Mouse (Mus musculus) natural killer cell, adult 2 months (primary cell): Measurements from ENCODE around the gene Hba-x.
"Not testable (repeated sequence)": the region's sequence is repeated elsewhere in the genome, so short reads cannot be mapped to it uniquely, and the experiment has no call there.

Experiments
- DNase-seq, 2 experiments: peaks; one replicate each; pipeline ENCODE4 v3.0.0; 2022; ENCODE audit warnings: low spot score in 2 of 2

Hba-x gene

GRCm38 (mm10) chr11:32250880-32251763 is 25.1 kb upstream of the Hba-x start:
- no peak for DNase-seq

- DNase-seq, result no peak
Observed at GRCm38 (mm10) chr11:32253121-32253520, 23.1 kb upstream of the Hba-x start.

- no peak for DNase-seq
Observed at GRCm38 (mm10) chr11:32256146-32256545, 20.1 kb upstream of the Hba-x start.

- DNase-seq, result no peak
Observed at GRCm38 (mm10) chr11:32256566-32256965, 19.6 kb upstream of the Hba-x start.

DNA sequence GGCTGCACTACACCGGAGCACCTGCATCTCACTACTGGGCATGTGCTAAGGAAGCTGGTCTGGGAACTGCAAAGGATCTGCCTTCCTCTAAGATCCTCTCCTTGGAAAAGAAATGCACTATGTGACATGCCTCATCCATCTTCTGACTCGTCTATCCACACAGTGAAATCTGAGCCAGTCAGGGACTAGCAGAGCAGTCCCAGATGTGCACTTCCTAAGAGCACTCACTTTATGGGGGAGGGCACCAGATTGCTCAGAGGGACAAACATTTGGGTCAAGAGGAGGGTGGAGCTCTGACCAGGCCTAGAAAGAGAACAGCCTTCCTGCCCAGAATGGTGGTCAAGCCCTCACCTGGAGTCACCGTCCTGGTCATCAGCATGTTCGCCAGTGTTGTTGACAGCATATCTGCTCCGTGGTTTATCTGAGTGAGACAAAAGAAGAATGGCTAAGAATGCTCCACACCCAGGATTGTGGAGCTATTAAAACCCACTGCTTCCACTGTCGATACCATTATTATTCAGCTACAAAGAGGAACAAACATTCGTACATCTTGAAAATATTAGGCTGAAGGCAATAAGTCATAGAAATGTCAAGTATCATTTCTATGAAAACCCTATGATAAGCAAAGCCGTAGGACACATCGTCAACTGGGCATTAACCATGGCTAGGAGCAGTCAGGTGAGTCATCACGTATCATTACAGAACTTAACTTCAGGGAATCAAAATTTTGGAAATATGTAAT is 13.4 kb upstream of the Hba-x start:
- no peak for DNase-seq

- DNase-seq, result no peak
Observed at GRCm38 (mm10) chr11:32265117-32265738, 11.0 kb upstream of the Hba-x start.

- DNase-seq, result no peak
Observed at GRCm38 (mm10) chr11:32266194-32266593, 10.0 kb upstream of the Hba-x start.

DNA sequence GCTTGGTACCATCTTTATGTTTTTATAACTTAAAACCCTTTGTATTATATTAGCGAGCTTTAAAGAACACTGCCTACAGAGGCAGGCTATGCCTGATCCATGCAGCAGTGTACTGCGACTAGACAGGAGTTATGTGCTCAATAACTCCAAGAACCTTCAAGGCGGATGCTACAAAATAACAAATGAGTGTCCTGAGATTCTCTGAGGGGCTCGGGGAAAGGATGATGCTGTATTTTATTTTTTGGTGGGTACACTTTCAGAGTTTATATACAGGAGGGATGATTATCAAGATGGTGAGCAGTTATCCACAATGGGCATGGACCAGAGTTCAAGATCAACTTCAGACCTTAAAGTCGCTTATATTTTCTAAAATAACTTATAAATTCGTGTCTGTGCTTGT is 9.4 kb upstream of the Hba-x start:
- DNase-seq, result no peak

GRCm38 (mm10) chr11:32267188-32267884 is 8.9 kb upstream of the Hba-x start, which contains the start of gene Nprl3:
Gene Nprl3, minus strand, starts transcription at chr11:32267707.
- DNase-seq, result peak; percentile 92 to 94

DNA sequence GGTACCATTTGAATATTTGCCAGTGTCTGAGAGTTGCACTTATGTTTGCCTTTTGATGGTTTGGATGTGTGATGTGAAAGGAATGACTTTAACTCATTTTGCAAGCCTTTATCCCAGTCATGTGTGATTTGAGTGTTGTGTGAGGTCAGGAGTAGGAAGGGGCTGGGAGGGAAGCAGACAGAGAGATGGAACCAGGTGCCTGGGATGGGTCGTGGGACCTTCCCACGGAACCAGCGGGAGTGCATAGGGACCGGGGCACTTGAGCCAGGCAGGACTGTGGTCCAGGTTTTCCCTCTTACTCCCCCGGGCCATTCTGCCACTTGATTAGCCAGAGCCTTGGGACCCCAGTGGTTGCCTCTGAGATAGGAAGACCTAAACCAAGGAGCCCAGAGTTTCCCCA is 8.2 kb upstream of the Hba-x start:
- DNase-seq, result no peak

- no peak for DNase-seq
Observed at GRCm38 (mm10) chr11:32268952-32269351, 7.2 kb upstream of the Hba-x start.

- no peak for DNase-seq
Observed at GRCm38 (mm10) chr11:32271178-32271577, 5.0 kb upstream of the Hba-x start.

- no peak for DNase-seq
Observed at GRCm38 (mm10) chr11:32277736-32278457, 1.7 kb downstream of the Hba-x start.

GRCm38 (mm10) chr11:32278458-32278957 is 2.3 kb downstream of the Hba-x start:
- DNase-seq, result no peak

DNA sequence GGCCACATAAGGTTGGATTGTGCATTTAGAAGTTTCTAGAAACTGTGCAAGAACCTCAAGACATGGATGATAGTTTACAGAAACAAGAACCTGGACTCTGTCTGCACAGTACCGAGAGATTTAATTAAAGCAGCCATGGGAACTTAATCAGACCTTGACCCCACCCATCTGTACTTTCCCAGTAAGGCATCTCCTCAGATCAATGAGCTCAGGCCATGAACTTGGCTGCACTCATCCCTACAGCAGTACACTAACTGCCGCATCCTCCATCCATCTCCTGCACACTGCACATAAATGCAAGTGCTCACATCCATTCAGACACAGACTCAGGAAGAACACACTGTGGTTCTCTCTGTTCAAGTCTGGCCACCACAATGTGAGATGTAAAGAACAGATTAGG is 4.4 kb downstream of the Hba-x start:
- DNase-seq, result no peak

DNA sequence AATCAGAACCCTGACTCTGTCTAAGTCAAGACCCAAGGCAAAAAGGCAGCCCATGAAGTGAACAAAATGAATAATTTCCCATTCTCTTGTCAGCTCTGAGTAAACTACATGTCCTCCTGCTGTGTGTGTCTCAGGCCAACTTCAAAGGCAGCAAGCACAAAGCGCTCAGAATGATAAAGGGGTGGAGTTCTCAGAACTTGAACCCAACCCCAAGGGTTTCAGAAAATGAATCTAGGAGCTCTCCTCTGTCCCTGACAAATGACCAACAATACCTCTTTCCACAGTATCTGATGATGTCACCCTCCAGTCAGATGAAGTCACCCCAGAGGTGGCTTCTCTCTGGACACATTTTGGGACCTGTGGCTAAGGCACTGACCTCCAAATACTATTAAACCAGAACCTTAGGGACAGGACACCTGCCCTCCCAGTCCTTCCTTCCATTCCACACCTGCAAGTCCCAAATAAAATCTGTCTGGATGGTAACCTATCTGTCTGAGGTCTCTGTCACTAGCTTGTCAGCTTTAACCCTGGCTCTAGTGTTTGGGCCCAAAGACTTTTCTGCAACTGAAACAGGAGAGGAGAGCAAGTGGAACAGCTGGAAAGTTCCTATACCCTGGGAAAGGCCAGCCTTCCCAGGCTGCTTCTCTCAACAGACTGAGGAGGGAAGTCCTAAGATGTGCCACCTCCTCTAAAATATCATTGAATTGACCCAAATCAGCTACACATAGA is 5.4 kb downstream of the Hba-x start:
- no peak for DNase-seq

DNA sequence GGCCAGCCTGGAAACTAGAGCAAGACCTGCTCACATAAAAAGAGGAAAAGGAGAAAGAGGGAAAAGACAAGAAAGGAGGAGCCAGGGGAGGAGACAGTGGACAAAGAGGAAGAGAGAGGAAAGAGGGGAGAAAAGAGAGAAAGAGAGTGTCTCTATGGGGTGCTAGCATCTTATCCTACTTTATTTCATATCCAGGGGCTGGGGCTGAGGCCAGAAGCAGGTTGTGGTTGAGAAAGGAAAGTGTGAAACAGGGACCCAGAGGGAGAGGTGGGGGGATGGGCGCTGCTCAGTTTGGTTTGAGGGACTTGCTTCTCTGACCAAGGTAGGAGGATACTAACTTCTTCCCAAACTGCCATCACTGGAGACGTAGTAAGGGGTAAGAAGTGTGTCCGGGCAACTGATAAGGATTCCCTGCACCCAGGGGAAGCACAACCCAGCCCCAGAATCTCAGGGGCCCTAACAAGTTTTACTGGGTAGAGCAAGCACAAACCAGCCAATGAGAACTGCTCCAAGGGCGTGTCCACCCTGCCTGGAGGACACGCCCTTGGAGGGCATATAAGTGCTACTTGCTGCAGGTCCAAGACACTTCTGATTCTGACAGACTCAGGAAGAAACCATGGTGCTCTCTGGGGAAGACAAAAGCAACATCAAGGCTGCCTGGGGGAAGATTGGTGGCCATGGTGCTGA is 7.0 kb downstream of the Hba-x start, which contains the start of gene Hba-a1:
Gene Hba-a1 (plus strand): TSS at position 421 of the 687 bp plus-strand sequence.
- not testable (repeated sequence) for DNase-seq

DNA sequence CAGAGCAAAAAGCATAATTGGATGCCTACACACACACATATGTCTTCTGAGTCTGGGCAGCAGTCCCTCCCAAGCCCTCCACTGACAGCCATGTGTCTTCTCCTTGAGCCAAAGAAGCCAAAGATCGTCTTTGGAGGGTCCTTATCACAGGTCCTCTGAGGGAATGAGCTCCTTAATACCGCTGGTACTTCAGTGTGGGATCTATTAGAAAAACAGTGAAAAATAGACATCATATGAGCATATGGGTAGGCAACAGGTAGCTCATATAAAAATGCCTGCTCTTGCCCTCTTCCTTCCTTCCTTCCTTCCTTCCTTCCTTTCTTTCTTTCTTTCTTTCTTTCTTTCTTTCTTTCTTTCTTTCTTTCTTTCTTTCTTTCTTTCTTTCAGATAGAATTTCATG is 8.4 kb downstream of the Hba-x start:
- DNase-seq, result not testable (repeated sequence)

- no peak for DNase-seq
Observed at GRCm38 (mm10) chr11:32285031-32285775, 9.0 kb downstream of the Hba-x start.
